Mouse (Mus musculus): ENCODE measurements at regions not wholly inside any gene's neighbourhood (a gene's known extent, or its start where the extent isn't known, plus 50 kb on each side); places are given as distances from the start of the nearest gene placed in this dataset.

GRCm38 (mm10) chr12:9180677-9181076 lies 150.9 kb downstream of the Ttc32 start:
- TF ChIP-seq EP300 (IDR thresholded peaks at IDR 0.05; ENCODE audit: insufficient read depth, low read depth, low read length) (no peak), POLR2A (IDR thresholded peaks at IDR 0.05; ENCODE audit: insufficient read depth, low read depth, low read length) (no peak), CTCF (IDR thresholded peaks at IDR 0.05) (no peak)
